Mouse (Mus musculus): Measurements from ENCODE around the gene Gm26620. TPM values are rescaled to one million over a fixed set of nuclear protein-coding genes. Genes with fewer than 3 reads are reported as not detected.

Gene Gm26620
- total and polyA plus RNA-seq, 3 experiments, result 0.52 to 4.2 (median 1.9) TPM

- TF ChIP-seq RAD21 (IDR thresholded peaks at IDR 0.05; ENCODE audit: low read depth, low read length) (no peak), ELF1 (IDR thresholded peaks at IDR 0.05; ENCODE audit: low read depth, low read length) (peak; percentile 41; the same call in 1 of the 2 replicates), E2F4 (IDR thresholded peaks at IDR 0.05; ENCODE audit: insufficient replicate concordance, low read depth, low read length) (no peak), MAZ (IDR thresholded peaks at IDR 0.05; ENCODE audit: low read depth, low read length) (no peak; the same call in 1 of the 2 replicates), GABPA (IDR thresholded peaks at IDR 0.05; ENCODE audit: insufficient replicate concordance, low read depth, low read length) (no peak), TCF12 (IDR thresholded peaks at IDR 0.05; ENCODE audit: low read depth, low read length) (peak; percentile 54), CHD2 (IDR thresholded peaks at IDR 0.05; ENCODE audit: low read length) (peak; percentile 62; the same call in 1 of the 2 replicates), RCOR1 (conservative IDR thresholded peaks at IDR 0.05; ENCODE audit: low read depth, low read length) (no peak), POLR2AphosphoS2 (IDR thresholded peaks at IDR 0.05; ENCODE audit: low read depth, low read length) (no peak), ZC3H11A (IDR thresholded peaks at IDR 0.05; ENCODE audit: low read depth, low read length) (no peak), TBP (conservative IDR thresholded peaks at IDR 0.05; ENCODE audit: low read depth, low read length) (peak; percentile 62; the same call in 1 of the 2 replicates), IRF4 (IDR thresholded peaks at IDR 0.05; ENCODE audit: low read depth, low read length) (peak; percentile 78), MAX (IDR thresholded peaks at IDR 0.05; ENCODE audit: low read length) (peak; percentile 88), NRF1 (IDR thresholded peaks at IDR 0.05; ENCODE audit: low read depth, low read length) (no peak), POLR2A (IDR thresholded peaks at IDR 0.05; ENCODE audit: low read depth, low read length) (peak; percentile 35; the same call in 1 of the 2 replicates), ZNF384 (IDR thresholded peaks at IDR 0.05; ENCODE audit: low read depth, low read length) (peak; percentile 42; the same call in 1 of the 2 replicates), MYC (IDR thresholded peaks at IDR 0.05; ENCODE audit: low read depth, low read length) (peak; percentile 96), NELFE (IDR thresholded peaks at IDR 0.05; ENCODE audit: low read depth, low read length) (peak; percentile 48; the same call in 1 of the 2 replicates), BHLHE40 (IDR thresholded peaks at IDR 0.05; ENCODE audit: low read depth, low read length) (peak; percentile 79), ZKSCAN1 (IDR thresholded peaks at IDR 0.05; ENCODE audit: borderline replicate concordance, low read depth, low read length) (no peak), PAX5 (IDR thresholded peaks at IDR 0.05; ENCODE audit: low read length) (no peak), CTCF (conservative IDR thresholded peaks at IDR 0.05 in 1 of 2, IDR thresholded peaks at IDR 0.05 in 1 of 2; ENCODE audit: low read depth in 2 of 2, low read length in 2 of 2) (no peak), USF1 (IDR thresholded peaks at IDR 0.05; ENCODE audit: low read depth, low read length) (no peak), MAFK (IDR thresholded peaks at IDR 0.05; ENCODE audit: insufficient replicate concordance, low read length) (no peak), JUND (conservative IDR thresholded peaks at IDR 0.05; ENCODE audit: low read depth, low read length) (peak; percentile 94), KAT2A (IDR thresholded peaks at IDR 0.05; ENCODE audit: insufficient replicate concordance, low read length) (no peak), JUN (IDR thresholded peaks at IDR 0.05; ENCODE audit: insufficient read depth, low read depth, low read length) (peak; percentile 91), UBTF (IDR thresholded peaks at IDR 0.05; ENCODE audit: low read depth, low read length) (no peak), ZMIZ1 (IDR thresholded peaks at IDR 0.05; ENCODE audit: low read depth, low read length) (no peak), EP300 (IDR thresholded peaks at IDR 0.05; ENCODE audit: low read length) (peak; percentile 76), MXI1 (IDR thresholded peaks at IDR 0.05; ENCODE audit: low read depth, low read length) (peak; percentile 89), CHD1 (IDR thresholded peaks at IDR 0.05; ENCODE audit: low read depth, low read length) (peak; percentile 95), ETS1 (conservative IDR thresholded peaks at IDR 0.05; ENCODE audit: low read depth, low read length) (peak; percentile 77), SIN3A (IDR thresholded peaks at IDR 0.05; ENCODE audit: low read length) (peak; percentile 98), MEF2A (IDR thresholded peaks at IDR 0.05; ENCODE audit: borderline replicate concordance, low read depth, low read length) (peak; percentile 74), USF2 (conservative IDR thresholded peaks at IDR 0.05; ENCODE audit: low read depth, low read length) (no peak), HCFC1 (IDR thresholded peaks at IDR 0.05; ENCODE audit: low read depth, low read length) (peak; percentile 74), SMC3 (IDR thresholded peaks at IDR 0.05; ENCODE audit: low read depth, low read length) (no peak)
- peak; percentile 84 for DNase-seq (ENCODE audit: extremely low read depth)
- Histone ChIP-seq H3K4me3 (replicated peaks in 1 of 3; ENCODE audit: low read depth in 2 of 3, low read length in 2 of 3, poor library complexity in 1 of 3) (peak overlapping the region; percentile 51 to 98 (median 89)), H3K9me3 (replicated peaks; ENCODE audit: low read length) (no peaks in the 10 kb centered on the region), H3K27me3 (replicated peaks) (no peaks in the 10 kb centered on the region), H3K9ac (ENCODE audit: insufficient read depth, low read depth) (peak overlapping the region; percentile 99), H3K79me2 (replicated peaks; ENCODE audit: control insufficient read depth, extremely low read depth, insufficient read depth, poor library complexity, severe bottlenecking) (peaks cover 47% of the 10 kb centered on the region), H3K4me1 (ENCODE audit: control insufficient read depth in 1 of 2, insufficient read depth in 2 of 2) (peaks cover 9 to 26% of the 10 kb centered on the region in 2 experiments), H3K4me2 (ENCODE audit: insufficient read depth, low read depth, poor library complexity, severe bottlenecking) (peak overlapping the region; percentile 39), H3K27ac (ENCODE audit: insufficient read depth, low read depth) (peak overlapping the region; percentile 83), H3K36me3 (replicated peaks in 1 of 2; ENCODE audit: control insufficient read depth in 1 of 2, insufficient read depth in 1 of 2, low read length in 1 of 2) (peaks cover 13 to 30% of the 10 kb centered on the region in 2 experiments)
- dilution Hi-C loops (cut with MboI; ENCODE audit: extremely low pct_ligation_motif_present, extremely low pct_unique_long_range_greater_than_20kb, low sequenced_read_pairs) (no loop called here), in situ Hi-C loops (cut with MboI; ENCODE audit: low pct_ligation_motif_present, low pct_unique_long_range_greater_than_20kb, low sequenced_read_pairs) (no loop called here)
Observed at GRCm38 (mm10) chr1:170868107-170868904, 16.6 kb upstream of the Gm26620 start.

Measured in CH12.LX (cell line).